Mouse (Mus musculus): ENCODE results near the gene Ptgfrn. TPM values are rescaled to one million over a fixed set of nuclear protein-coding genes. Genes with fewer than 3 reads are reported as not detected.

Ptgfrn gene
- polyA plus RNA-seq, 1 experiment: 81.5 TPM

DNA sequence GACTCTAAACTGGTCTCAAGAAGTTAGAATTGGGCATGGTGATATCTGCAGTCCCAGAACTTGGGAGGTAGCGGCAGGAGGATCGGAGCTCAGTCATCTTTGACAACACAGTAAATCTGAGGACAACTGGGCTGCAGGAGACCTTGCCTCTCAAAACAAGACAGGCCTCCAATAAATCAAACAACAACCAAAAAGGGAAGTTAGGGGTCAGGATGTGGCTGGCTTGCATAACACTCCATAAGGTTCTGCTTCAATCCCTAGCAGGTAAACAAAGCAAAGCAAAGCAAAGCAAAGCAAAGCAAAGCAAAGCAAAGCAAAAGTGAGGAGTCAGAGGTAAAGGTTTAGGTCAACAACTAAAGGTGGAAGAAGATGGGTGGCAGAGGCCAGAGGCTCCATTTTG, 51.9 kb downstream of the Ptgfrn start:
- Histone ChIP-seq H3K4me1 (ENCODE audit: control insufficient read depth, insufficient read depth, low read length) (peaks cover 18% of the 10 kb centered on the region), H3K4me3 (replicated peaks; ENCODE audit: extremely low read depth, low read depth, low read length) (no peak overlapping the region)
- DNase-seq: no peak
- 94% methylated on average over 2 of the region's 2 CpGs for WGBS
- no peak for TF ChIP-seq POLR2A (IDR thresholded peaks at IDR 0.05; ENCODE audit: borderline replicate concordance, extremely low read depth, low read depth, low read length)
- TF ChIP-seq CTCF (IDR thresholded peaks at IDR 0.05; ENCODE audit: insufficient read depth, low read length): no peak

DNA sequence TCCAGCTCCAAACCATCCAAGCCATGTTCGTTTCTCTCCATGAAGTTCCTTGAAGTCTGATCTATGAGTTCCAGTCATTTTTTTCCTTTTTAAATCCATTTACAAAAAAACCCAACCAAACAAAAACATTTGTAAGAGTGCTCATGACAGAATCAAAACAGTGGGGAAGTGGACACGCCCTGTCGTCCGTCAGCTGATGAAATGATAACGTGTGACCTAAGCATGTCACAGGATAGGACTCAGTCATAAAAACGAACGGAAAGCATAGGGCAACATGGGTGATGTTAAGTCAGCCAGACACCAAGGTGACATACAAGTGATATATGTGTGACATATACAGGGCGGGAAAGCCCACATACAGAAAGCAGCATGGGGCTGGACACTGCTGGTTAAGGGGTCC, 54.9 kb downstream of the Ptgfrn start:
- Histone ChIP-seq H3K4me1 (ENCODE audit: control insufficient read depth, insufficient read depth, low read length) (peaks cover 15% of the 10 kb centered on the region), H3K4me3 (replicated peaks; ENCODE audit: extremely low read depth, low read depth, low read length) (no peak overlapping the region)
- 56% methylated on average over 8 of the region's 8 CpGs for WGBS
- no peak for TF ChIP-seq POLR2A (IDR thresholded peaks at IDR 0.05; ENCODE audit: borderline replicate concordance, extremely low read depth, low read depth, low read length)
- TF ChIP-seq CTCF (IDR thresholded peaks at IDR 0.05; ENCODE audit: insufficient read depth, low read length): no peak
- DNase-seq: no peak

DNA sequence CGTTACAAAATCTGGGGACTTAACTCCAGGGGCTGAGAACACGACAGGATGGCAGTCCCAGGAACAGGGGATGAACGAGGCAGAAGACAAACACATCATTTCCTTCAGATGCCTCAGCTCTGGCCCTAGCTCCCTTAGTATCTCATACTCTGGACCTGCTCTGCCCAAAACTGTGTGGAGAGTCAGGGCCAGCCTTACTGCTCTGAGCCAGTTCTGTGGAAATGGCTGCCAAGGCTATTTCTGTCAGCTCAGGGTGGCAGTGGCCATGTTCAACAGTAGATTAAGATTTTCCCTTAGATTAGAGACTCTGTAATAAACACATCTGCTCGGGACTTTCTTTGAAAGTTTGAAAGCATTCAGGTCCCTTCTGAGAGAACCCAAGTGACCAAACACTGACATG, 58.5 kb downstream of the Ptgfrn start:
- no peak overlapping the region for H3K4me3 ChIP-seq (replicated peaks; ENCODE audit: extremely low read depth, low read depth, low read length)
- peaks cover 6% of the 10 kb centered on the region; the same call in 1 of the 2 replicates for H3K4me1 ChIP-seq (ENCODE audit: control insufficient read depth, insufficient read depth, low read length)
- no peak for TF ChIP-seq CTCF (IDR thresholded peaks at IDR 0.05; ENCODE audit: insufficient read depth, low read length)
- no peak for TF ChIP-seq POLR2A (IDR thresholded peaks at IDR 0.05; ENCODE audit: borderline replicate concordance, extremely low read depth, low read depth, low read length)
- 48% methylated on average over 4 of the region's 4 CpGs for WGBS
- DNase-seq: no peak

DNA sequence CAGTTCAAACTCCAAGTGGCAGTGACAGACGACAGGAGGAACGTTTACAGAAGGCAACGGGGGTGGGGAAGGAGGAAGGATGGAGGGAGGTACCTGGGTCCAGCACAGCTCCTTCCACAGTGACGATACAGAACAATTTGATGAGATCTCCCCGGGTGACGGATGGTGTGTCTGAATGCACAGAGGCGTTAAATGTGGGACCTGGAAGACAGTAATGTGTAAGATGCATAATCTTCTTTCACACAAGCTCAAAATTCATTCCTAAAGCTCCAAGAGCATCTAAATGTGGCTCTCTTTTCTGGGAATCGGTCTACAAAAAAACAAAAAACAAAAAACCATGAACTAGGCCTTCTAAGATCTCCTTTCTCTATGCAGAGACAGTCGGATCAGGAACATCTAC, 60.1 kb downstream of the Ptgfrn start:
- DNase-seq: no peak
- no peak for TF ChIP-seq POLR2A (IDR thresholded peaks at IDR 0.05; ENCODE audit: borderline replicate concordance, extremely low read depth, low read depth, low read length)
- no peak for TF ChIP-seq CTCF (IDR thresholded peaks at IDR 0.05; ENCODE audit: insufficient read depth, low read length)
- no peak overlapping the region for H3K4me3 ChIP-seq (replicated peaks; ENCODE audit: extremely low read depth, low read depth, low read length)
- H3K4me1 ChIP-seq (ENCODE audit: control insufficient read depth, insufficient read depth, low read length): peaks cover 5% of the 10 kb centered on the region; the same call in 1 of the 2 replicates
- 73% methylated on average over 9 of the region's 9 CpGs for WGBS

DNA sequence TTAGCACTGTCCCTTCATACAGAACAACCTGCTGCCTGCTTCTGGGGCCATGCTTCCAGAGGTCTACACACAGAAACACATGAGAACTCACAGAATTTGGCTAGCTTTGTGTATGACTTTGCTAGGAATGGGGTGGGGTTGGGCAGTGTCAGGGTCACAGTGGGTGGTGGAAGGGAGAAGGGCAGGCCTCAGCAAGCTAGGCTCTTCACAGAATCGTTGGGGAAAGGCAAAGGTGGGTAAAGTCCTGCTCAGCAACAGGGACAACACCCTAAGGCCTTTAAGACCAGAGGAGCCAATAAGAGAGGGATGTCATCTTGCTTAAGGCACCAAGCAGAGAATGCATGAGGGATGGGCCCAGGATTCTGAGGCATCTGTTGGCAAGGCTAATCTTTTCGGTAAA, 61.3 kb downstream of the Ptgfrn start:
- TF ChIP-seq POLR2A (IDR thresholded peaks at IDR 0.05; ENCODE audit: borderline replicate concordance, extremely low read depth, low read depth, low read length): no peak
- no peak for TF ChIP-seq CTCF (IDR thresholded peaks at IDR 0.05; ENCODE audit: insufficient read depth, low read length)
- DNase-seq: no peak
- Histone ChIP-seq H3K4me3 (replicated peaks; ENCODE audit: extremely low read depth, low read depth, low read length) (no peak overlapping the region), H3K4me1 (ENCODE audit: control insufficient read depth, insufficient read depth, low read length) (0 out of 2 replicates have a peak, but pooled peaks cover 3% of the 10 kb centered on the region)
- WGBS: 72% methylated on average over 2 of the region's 2 CpGs

DNA sequence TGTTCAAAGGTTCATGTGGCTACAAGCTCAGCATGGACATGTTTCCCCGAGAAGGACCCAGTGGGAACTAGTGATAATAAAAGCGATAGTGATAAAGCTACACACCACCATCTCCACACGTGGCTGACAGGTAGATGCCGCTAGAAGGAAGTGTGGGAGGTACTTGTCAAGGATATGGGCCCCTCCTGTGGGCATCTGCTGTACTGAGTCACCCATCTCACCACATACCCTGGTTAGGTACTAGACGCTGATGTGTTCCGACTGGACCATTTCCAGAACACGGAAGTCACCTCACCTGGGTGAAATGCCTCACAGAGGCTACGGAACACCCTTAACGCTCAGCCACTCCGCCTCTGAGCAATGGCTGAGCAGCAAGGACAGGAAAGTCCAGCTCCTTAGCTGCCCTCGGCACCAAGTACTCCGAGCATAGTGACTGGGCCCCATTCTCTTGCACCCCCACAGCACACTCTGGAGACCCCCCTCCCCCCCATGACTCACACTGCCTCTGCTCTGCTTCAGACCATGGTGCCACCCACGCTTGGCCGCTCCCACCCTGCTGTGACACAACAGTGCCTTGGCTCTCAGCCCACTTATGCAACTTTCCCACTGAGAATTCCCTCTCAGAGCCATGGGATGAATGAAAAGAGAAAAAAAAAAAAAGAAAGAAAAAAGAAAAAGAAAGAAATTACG, 62.3 kb downstream of the Ptgfrn start:
- Histone ChIP-seq H3K4me3 (replicated peaks; ENCODE audit: extremely low read depth, low read depth, low read length) (no peak overlapping the region), H3K4me1 (ENCODE audit: control insufficient read depth, insufficient read depth, low read length) (0 out of 2 replicates have a peak, but pooled peaks cover 3% of the 10 kb centered on the region)
- DNase-seq: peak; percentile 70
- 56% methylated on average over 15 of the region's 15 CpGs for WGBS
- TF ChIP-seq CTCF (IDR thresholded peaks at IDR 0.05; ENCODE audit: insufficient read depth, low read length) (no peak), POLR2A (IDR thresholded peaks at IDR 0.05; ENCODE audit: borderline replicate concordance, extremely low read depth, low read depth, low read length) (no peak)

DNA sequence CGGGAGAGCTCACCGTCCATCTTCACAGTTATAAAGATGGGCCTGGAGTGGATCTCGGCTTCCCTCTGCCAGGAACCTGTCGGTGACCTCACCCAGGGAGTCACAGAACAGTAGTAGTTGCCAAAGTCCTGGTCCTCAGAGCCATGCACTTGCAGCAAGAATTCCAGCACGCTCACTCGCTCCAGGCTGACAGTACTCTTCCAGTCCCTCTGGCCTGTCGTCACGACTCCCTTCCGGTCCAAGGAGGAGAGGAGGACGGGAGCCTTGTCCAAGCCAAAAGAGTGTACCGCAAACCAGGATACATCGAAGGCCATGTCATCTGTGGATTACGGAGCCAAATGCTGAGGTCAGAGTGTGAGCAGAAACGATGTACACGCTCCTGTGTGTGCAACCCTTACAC, 64.6 kb downstream of the Ptgfrn start:
- H3K4me3 ChIP-seq (replicated peaks; ENCODE audit: extremely low read depth, low read depth, low read length): no peak overlapping the region
- 77% methylated on average over 15 of the region's 15 CpGs for WGBS
- TF ChIP-seq POLR2A (IDR thresholded peaks at IDR 0.05; ENCODE audit: borderline replicate concordance, extremely low read depth, low read depth, low read length) (no peak), CTCF (IDR thresholded peaks at IDR 0.05; ENCODE audit: insufficient read depth, low read length) (no peak)

DNA sequence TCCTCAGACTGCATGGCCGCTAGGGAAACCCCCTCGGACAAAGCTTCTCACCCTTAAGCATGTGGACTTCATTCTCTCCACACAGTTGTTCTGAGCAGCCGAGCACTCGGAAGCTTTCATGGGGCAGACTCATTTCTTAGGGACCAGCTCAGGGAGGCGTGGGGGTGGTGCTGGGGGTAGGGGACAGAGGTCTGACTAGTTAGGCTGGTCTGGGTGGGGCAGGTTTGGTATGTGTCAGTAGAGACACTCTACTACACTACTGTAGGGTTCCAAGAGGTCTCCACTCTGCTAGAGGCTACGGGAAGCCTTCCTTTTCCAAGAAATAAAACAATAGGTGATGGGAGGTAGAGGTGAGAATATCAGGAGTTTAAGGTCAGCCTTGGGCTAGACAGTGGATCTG, 65.4 kb downstream of the Ptgfrn start:
- no peak for DNase-seq
- no peak overlapping the region for H3K4me3 ChIP-seq (replicated peaks; ENCODE audit: extremely low read depth, low read depth, low read length)
- TF ChIP-seq POLR2A (IDR thresholded peaks at IDR 0.05; ENCODE audit: borderline replicate concordance, extremely low read depth, low read depth, low read length) (no peak), CTCF (IDR thresholded peaks at IDR 0.05; ENCODE audit: insufficient read depth, low read length) (no peak)
- 74% methylated on average over 6 of the region's 6 CpGs for WGBS
- H3K4me1 ChIP-seq (ENCODE audit: control insufficient read depth, insufficient read depth, low read length): 0 out of 2 replicates have a peak, but pooled peaks cover 3% of the 10 kb centered on the region

More for the DNA sequence above, 64.6 kb downstream of the Ptgfrn start:
- no peak for DNase-seq
- H3K4me1 ChIP-seq (ENCODE audit: control insufficient read depth, insufficient read depth, low read length): 0 out of 2 replicates have a peak, but pooled peaks cover 3% of the 10 kb centered on the region

DNA sequence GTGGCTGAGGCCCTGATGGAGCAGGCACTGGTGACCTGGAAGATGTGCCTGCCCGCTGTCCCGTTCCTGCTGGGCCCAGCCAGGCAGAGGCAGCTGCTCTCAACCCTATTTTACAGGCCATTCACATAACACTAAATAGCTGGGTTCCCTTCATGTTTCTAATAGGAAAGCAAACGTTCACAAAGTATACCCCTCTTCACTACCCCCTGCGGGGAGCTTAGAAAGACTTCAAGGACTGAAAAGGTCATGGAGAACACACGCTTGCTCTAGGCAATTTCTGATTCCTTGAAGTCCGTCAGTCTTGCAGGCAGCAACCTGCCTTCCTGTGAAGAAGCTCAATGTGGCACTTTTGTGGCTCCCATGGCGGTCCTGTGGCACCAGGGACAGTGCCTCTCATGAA, 68.1 kb downstream of the Ptgfrn start:
- Histone ChIP-seq H3K4me1 (ENCODE audit: control insufficient read depth, insufficient read depth, low read length) (no peaks in the 10 kb centered on the region), H3K4me3 (replicated peaks; ENCODE audit: extremely low read depth, low read depth, low read length) (no peak overlapping the region)
- no peak for DNase-seq
- WGBS: 91% methylated on average over 7 of the region's 7 CpGs
- TF ChIP-seq POLR2A (IDR thresholded peaks at IDR 0.05; ENCODE audit: borderline replicate concordance, extremely low read depth, low read depth, low read length) (no peak), CTCF (IDR thresholded peaks at IDR 0.05; ENCODE audit: insufficient read depth, low read length) (no peak)

DNA sequence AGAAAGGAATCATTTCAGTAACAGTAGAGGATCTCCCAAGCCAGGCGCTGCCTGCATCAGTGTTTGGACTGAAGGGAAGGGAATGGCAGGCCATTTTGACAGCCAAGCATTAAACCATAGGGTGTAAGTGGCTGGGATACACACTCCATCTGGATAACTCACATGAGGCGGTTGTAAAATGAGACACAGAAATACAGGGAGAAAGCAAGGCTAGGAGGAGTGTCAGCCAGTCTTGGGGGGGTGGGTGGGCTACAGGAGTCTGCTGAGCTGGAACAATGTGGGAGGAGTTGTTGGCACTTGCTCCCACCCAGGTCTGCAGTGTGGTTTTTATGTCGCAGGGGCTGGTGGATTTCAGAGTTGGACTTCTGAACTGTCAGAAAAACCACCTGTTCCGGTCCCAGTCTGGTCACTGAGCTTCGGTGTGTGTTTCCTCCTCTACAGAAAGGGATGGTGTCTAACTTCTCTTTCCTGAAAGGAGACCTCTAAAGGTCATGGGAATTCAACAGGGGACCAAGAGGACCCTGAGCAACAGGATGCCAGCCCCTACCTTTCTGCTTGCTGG, 72.0 kb downstream of the Ptgfrn start:
- no peak for TF ChIP-seq POLR2A (IDR thresholded peaks at IDR 0.05; ENCODE audit: borderline replicate concordance, extremely low read depth, low read depth, low read length)
- TF ChIP-seq CTCF (IDR thresholded peaks at IDR 0.05; ENCODE audit: insufficient read depth, low read length): no peak
- WGBS: 83% methylated on average over 5 of the region's 5 CpGs
- peaks cover 12% of the 10 kb centered on the region for H3K4me1 ChIP-seq (ENCODE audit: control insufficient read depth, insufficient read depth, low read length)
- no peak for DNase-seq
- no peak overlapping the region for H3K4me3 ChIP-seq (replicated peaks; ENCODE audit: extremely low read depth, low read depth, low read length)

Measured in lung, adult 2 months (tissue).